Mouse (Mus musculus): Measurements from ENCODE around the gene Tmem115.

The Tmem115 gene

GRCm38 (mm10) chr9:107533791-107534407, at the start of gene Tmem115:
Gene Tmem115, plus strand, starts transcription at chr9:107533945.
- peak; percentile 92 to 98 for DNase-seq

GRCm38 (mm10) chr9:107484302-107484701, 49.4 kb upstream of the Tmem115 start:
- DNase-seq = no peak

GRCm38 (mm10) chr9:107484766-107485165, 49.0 kb upstream of the Tmem115 start:
- no peak for DNase-seq

- DNase-seq = no peak
Measured at GRCm38 (mm10) chr9:107486086-107486485, 47.7 kb upstream of the Tmem115 start.

GRCm38 (mm10) chr9:107486507-107487225, 47.1 kb upstream of the Tmem115 start:
- DNase-seq = peak; percentile 75 to 78

- no peak for DNase-seq
Measured at GRCm38 (mm10) chr9:107490146-107490545, 43.6 kb upstream of the Tmem115 start.

GRCm38 (mm10) chr9:107490625-107491024, 43.1 kb upstream of the Tmem115 start:
- no peak for DNase-seq

GRCm38 (mm10) chr9:107493511-107493910, 40.2 kb upstream of the Tmem115 start:
- no peak for DNase-seq

GRCm38 (mm10) chr9:107494238-107494637, 39.5 kb upstream of the Tmem115 start:
- no peak for DNase-seq

- DNase-seq = no peak
Measured at GRCm38 (mm10) chr9:107496359-107496758, 37.4 kb upstream of the Tmem115 start.

GRCm38 (mm10) chr9:107500708-107501286, 32.9 kb upstream of the Tmem115 start:
- DNase-seq = no peak

GRCm38 (mm10) chr9:107502131-107502846, 31.5 kb upstream of the Tmem115 start:
- DNase-seq = no peak

- no peak for DNase-seq
Measured at GRCm38 (mm10) chr9:107504662-107505537, 28.8 kb upstream of the Tmem115 start.

GRCm38 (mm10) chr9:107508266-107508665, 25.5 kb upstream of the Tmem115 start:
- DNase-seq = no peak

- DNase-seq = no peak
Measured at GRCm38 (mm10) chr9:107510384-107511100, 23.2 kb upstream of the Tmem115 start.

GRCm38 (mm10) chr9:107511436-107511835, 22.3 kb upstream of the Tmem115 start:
- DNase-seq = no peak

GRCm38 (mm10) chr9:107512326-107512725, 21.4 kb upstream of the Tmem115 start:
- no peak for DNase-seq

GRCm38 (mm10) chr9:107514303-107514955, 19.3 kb upstream of the Tmem115 start:
- DNase-seq = peak; percentile 82 to 87

- DNase-seq = no peak
Measured at GRCm38 (mm10) chr9:107520331-107520730, 13.4 kb upstream of the Tmem115 start.

GRCm38 (mm10) chr9:107521190-107521589, 12.6 kb upstream of the Tmem115 start:
- DNase-seq = no peak
